In genomic region chr17:55813642-55814041, GRCm38 (mm10) we compare ENCODE assay signal across 10 mouse cellular contexts.
A peak's percentile ranks its signal among the peaks of the same experiment; 100 is the strongest.
DNase-seq lines count a peak whose midpoint lies in the region; ATAC-seq lines count a peak whose summit lies in the region.
"Had no signal": no experiment of that assay in that cellular context is flagged by ENCODE, and none has a peak within 500 bp of the region (broad histone marks: within the 10 kb centered on the region; RNA-seq: fewer than 3 reads in every experiment).

No protein-coding gene starts in this region.

- no peak for ATAC-seq in hindbrain, embryonic 11.5 days (ENCODE audit: low FRiP score)
- no peak for ATAC-seq in erythroid progenitor cell, adult 5-6 weeks (replicated peaks; ENCODE audit: low FRiP score, poor library complexity, severe bottlenecking)
- no peak for ATAC-seq in forebrain, embryonic 15.5 days (replicated peaks)

- peak; percentile 7 for DNase-seq in hindbrain, embryonic 11.5 days (ENCODE audit: low spot score)
- DNase-seq in hindbrain, embryonic 10.5 days (ENCODE audit: low spot score), result no peak
- peak; percentile 15 for DNase-seq in thymus, postnatal 0 days (ENCODE audit: low spot score)
- DNase-seq in thymus, adult 18-20 months, result no peak
- DNase-seq in embryo, embryonic 9.5 days (ENCODE audit: extremely low spot score), result peak; percentile 1
- no peak for DNase-seq in adrenal gland, postnatal 4 days (ENCODE audit: low spot score in 2 of 2)
- DNase-seq: heart, postnatal 14 days; left cerebral cortex, postnatal 4 days had no signal

- no peaks in the 10 kb centered on the region for H3K27me3 ChIP-seq in hindbrain, embryonic 11.5 days (ENCODE audit: control insufficient read depth, insufficient read depth, low read length)
- no peaks in the 10 kb centered on the region for H3K27me3 ChIP-seq in hindbrain, embryonic 10.5 days (ENCODE audit: insufficient read depth, poor library complexity, severe bottlenecking)
- no peaks in the 10 kb centered on the region for H3K27me3 ChIP-seq in forebrain, embryonic 15.5 days

- H3K9ac ChIP-seq in hindbrain, embryonic 11.5 days (ENCODE audit: low read depth, low read length), result no peak overlapping the region
- H3K9ac ChIP-seq in forebrain, embryonic 15.5 days (replicated peaks), result no peak overlapping the region

- H3K27ac ChIP-seq in hindbrain, embryonic 11.5 days (ENCODE audit: low read depth, low read length), result no peak overlapping the region
- no peak overlapping the region for H3K27ac ChIP-seq in hindbrain, embryonic 10.5 days
- no peak overlapping the region for H3K27ac ChIP-seq in forebrain, embryonic 15.5 days (replicated peaks)

- no peak overlapping the region for H3K4me3 ChIP-seq in hindbrain, embryonic 11.5 days (ENCODE audit: low read depth, low read length)
- no peak overlapping the region for H3K4me3 ChIP-seq in hindbrain, embryonic 10.5 days
- no peak overlapping the region for H3K4me3 ChIP-seq in forebrain, embryonic 15.5 days

- H3K4me1 ChIP-seq in hindbrain, embryonic 11.5 days (replicated peaks; ENCODE audit: control insufficient read depth, insufficient read depth, low read length), result no peaks in the 10 kb centered on the region
- H3K4me1 ChIP-seq in hindbrain, embryonic 10.5 days (replicated peaks), result no peaks in the 10 kb centered on the region
- H3K4me1 ChIP-seq in forebrain, embryonic 15.5 days, result no peaks in the 10 kb centered on the region

- H3K36me3 ChIP-seq in hindbrain, embryonic 11.5 days (ENCODE audit: control insufficient read depth, insufficient read depth, low read length), result no peaks in the 10 kb centered on the region
- no peaks in the 10 kb centered on the region for H3K36me3 ChIP-seq in hindbrain, embryonic 10.5 days
- no peaks in the 10 kb centered on the region for H3K36me3 ChIP-seq in forebrain, embryonic 15.5 days

- H3K4me2 ChIP-seq in hindbrain, embryonic 11.5 days (replicated peaks; ENCODE audit: low read depth, low read length), result no peak overlapping the region
- H3K4me2 ChIP-seq in forebrain, embryonic 15.5 days (replicated peaks), result no peak overlapping the region

- no peaks in the 10 kb centered on the region for H3K9me3 ChIP-seq in hindbrain, embryonic 11.5 days (ENCODE audit: control insufficient read depth, low read length)
- no peaks in the 10 kb centered on the region for H3K9me3 ChIP-seq in hindbrain, embryonic 10.5 days
- H3K9me3 ChIP-seq in forebrain, embryonic 15.5 days, result no peaks in the 10 kb centered on the region

Comparison
In these comparisons a context has a peak if more than half of its experiments do, and no peak if none do; other contexts are left out.
1. DNase-seq: peak in hindbrain, embryonic 11.5 days (single experiment), thymus, postnatal 0 days (single experiment) and embryo, embryonic 9.5 days (single experiment); none in hindbrain, embryonic 10.5 days (single experiment), thymus, adult 18-20 months (0 of 2) and adrenal gland, postnatal 4 days (0 of 2).